Mouse (Mus musculus) CD8-positive naive resting alpha-beta T cell, adult 2 months (primary cell): ENCODE data around the gene Adamts3.
A peak's percentile ranks its signal among the peaks of the same experiment; 100 is the strongest.

Experiments used
- DNase-seq, 2 experiments: peaks; one replicate each; pipeline ENCODE4 v3.0.0; 2022; ENCODE audit warnings: low read depth in 2 of 2, low spot score in 2 of 2

The Adamts3 gene

DNA sequence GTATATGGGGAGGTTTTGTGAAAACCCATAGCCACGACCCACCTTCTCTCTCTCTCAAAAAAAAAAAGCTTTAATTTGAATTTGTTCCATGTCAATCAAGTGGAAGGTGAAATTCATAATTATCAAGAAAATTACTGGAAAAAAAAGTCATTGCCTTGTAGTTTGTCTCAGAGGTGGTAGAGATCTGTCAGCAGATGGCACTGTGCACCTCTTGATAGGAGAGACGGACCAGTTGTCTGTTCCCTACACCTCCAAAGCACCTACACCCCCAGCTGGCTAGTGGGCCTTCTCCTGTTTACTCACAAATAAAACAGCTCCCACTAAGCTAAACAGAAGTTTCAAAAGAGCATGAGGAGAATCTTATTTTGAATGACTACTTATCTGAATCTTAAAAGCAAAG lies 168.6 kb downstream of the Adamts3 start:
- DNase-seq: no peak

GRCm38 (mm10) chr5:89711116-89711859 lies 171.8 kb downstream of the Adamts3 start:
- DNase-seq: no peak

GRCm38 (mm10) chr5:89709459-89709858 lies 173.7 kb downstream of the Adamts3 start:
- DNase-seq: no peak

DNA sequence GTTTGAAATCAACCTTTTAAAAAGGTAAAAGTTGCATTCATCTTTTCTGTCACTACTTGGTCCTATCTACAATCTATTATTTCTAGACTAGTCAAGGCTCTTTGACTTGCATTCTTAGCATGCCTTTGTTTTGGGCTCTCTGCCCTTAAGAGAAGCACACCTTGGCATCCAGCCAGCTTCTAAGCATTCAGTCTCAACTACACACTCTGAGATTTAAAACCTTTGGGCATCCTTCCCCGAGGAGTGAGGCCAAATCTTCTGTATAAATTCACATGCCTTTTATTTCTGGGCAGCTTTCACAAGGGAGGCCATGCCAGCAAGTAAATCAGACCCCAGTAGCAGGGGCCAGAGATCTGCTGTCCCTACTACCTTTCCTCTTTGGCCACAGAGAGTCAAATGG lies 178.9 kb downstream of the Adamts3 start:
- no peak for DNase-seq

GRCm38 (mm10) chr5:89701241-89702007 lies 181.7 kb downstream of the Adamts3 start:
- DNase-seq: no peak

- DNase-seq: no peak
These were observed 195.3 kb downstream of the Adamts3 start for GRCm38 (mm10) chr5:89687826-89688225.

DNA sequence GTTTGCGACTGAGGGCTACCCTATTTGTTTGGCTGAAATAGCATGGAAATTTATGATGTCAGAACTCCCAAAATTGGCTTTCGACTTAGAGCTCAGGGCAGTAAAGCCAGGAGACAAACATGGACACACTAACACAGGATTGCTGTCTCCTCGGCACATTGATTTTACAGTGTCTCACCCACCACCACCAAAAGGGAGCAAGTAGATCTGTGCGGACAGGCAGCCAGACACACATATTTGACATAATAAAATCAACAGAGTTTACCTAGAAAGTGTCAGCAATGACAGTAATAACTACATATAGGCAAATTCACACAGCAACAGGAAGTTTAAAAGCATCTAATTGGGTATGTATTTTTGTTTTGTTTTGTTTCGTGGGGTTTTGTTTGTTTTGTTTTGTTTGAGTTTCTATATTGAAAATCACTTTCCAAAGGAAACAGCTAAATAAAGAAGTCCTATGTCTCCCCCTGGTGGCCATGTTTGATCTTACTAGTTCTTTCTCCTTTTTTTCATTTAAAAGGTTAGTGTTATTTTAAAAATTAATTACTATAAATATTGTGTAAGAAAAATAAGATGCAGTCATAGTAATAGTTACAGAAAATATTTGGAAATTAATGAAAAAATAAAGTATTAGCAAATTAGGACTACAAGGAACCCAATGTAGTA lies 203.1 kb downstream of the Adamts3 start:
- DNase-seq: peak; percentile 9 to 13

GRCm38 (mm10) chr5:89678148-89678547 lies 205.0 kb downstream of the Adamts3 start:
- no peak for DNase-seq

DNA sequence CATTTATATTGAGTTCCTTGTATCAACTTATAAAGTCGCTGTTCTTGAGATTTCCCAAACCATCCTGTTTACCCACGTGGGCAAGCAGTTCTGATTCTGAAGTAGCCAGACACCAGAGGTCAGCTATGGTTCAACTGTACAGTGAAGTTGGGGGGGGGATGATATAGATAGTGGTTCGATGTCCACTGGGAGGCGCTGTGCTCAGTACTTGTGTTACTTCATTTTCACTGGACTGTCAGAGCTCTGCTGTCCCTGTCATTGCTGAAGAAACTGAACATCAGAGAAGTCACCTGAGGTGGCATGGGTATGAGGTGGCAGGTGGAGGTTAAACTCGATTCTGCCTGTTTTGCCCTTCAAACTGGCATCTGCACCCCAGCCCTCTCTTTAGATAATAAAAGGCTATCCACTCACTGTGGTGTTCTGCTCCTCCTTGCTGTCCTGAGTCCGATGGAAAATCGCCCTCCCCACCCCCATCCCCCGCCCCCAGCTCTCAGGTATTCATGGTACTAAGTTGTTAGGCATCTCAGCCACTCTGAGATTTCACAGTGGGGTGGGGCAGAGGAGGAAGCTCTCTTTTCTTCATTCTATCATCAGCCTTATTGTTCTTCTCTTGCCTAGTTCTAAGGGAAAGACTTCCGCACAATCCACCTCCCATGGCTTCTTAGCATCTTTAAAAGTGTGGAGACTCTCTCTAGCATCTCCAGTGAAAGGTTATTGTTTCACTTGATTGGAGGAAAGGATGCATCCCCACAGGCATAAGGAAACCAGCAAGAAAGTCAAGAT lies 208.9 kb downstream of the Adamts3 start:
- no peak for DNase-seq

DNA sequence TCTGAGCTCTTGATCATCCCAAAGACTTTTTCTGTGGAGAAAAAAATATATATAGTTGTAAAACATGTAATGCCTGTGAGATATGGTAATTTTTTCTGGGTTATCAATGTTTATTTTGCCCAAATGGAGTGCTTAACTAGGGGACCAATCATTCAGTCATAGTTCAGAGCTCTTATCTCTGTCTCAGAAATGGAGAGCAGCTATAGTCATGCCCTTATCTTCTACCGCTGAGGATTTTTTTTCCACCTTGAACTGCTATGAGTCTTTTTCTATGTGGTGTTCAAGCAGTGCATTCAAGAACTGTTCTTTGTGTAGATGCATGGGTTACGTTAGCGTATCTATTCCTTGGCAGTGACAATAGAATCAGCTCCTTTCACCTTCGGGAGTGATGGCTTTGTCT lies 210.2 kb downstream of the Adamts3 start:
- DNase-seq: no peak

- no peak for DNase-seq
These were observed 228.8 kb downstream of the Adamts3 start for GRCm38 (mm10) chr5:89654327-89654726.

DNA sequence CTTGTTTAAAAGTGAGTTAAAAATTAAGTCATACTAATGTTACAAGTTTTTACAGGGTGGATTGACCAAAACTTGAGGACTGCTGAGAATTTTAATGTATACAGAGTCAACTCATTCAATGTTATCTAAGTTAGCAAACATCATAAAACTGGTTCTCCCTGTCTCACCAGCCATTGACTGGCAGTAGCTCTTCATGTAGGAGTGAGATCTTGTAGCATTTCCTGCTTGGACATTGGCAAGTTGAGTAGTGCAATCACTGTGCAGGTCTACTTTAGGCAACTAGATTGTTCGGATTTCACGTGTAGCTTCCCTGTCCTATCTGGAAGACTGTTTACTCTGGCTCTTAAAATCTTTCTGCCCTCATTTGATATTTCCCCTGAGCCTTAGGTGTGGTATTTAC lies 229.3 kb downstream of the Adamts3 start:
- no peak for DNase-seq

DNA sequence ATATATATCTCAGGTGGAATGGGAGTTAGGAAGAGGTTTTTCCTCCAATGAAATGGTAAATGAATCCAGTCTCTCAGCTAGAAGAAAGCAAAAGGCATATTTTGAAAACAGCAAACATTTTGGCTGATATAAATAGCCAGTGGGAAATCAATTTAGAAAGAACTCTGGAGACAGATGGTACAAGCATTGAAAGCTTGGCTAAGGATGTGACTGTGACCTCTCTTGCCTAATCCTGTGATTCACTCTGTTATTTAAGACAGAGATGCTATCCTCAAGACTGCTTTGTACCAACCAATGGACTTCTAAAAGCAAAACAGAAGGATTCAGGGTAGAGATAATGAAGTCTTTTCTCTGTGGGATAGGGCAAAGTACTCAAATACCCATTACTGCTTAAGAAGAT lies 236.2 kb downstream of the Adamts3 start:
- no peak for DNase-seq

GRCm38 (mm10) chr5:89635434-89635833 lies 247.7 kb downstream of the Adamts3 start:
- DNase-seq: no peak

DNA sequence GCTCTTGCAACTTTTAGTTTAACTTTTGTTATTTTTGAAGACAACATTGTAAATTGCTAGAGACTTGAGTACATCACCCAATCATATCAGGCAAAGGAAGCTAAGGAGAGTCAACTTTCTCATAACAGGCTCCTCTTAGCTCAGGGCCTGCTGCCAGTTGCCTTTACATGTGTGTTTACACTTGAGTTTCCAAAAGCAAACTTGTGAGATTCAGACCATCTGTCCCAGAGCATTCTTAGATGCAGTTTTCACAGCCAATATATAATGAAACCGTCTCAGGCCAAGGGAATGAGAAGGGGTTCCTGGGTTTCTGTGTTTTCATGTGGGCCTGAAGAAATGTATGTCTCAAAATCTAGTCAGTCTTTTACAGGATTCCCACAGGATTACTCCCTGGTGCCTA lies 251.5 kb downstream of the Adamts3 start:
- DNase-seq: no peak
